Mouse (Mus musculus) lung, postnatal 0 days (tissue): ENCODE measurements around the gene Akr1c12. TPM values are rescaled to one million over a fixed set of nuclear protein-coding genes. Genes with fewer than 3 reads are reported as not detected.
"Not testable (repeated sequence)": the region's sequence is repeated elsewhere in the genome, so short reads cannot be mapped to it uniquely, and the experiment has no call there.

Experiments
- ATAC-seq: fragments of 200-750 bp; cut with Nextera tagmentation; 2 replicates; pipeline ENCODE4 v1.8.0; 2017; ENCODE audit warnings: moderate library complexity
- DNase-seq: peaks from one replicate; pipeline ENCODE4 v3.0.0-alpha.2; 2016; ENCODE audit warnings: low spot score
- H3K27ac ChIP-seq: fragments of 300-500 bp; sonication (generic); 2 replicates; pipeline ENCODE4 v1.5.1; 2014; ENCODE audit warnings: antibody characterized with exemption, mild to moderate bottlenecking, low read length, mixed read lengths
- H3K27me3 ChIP-seq: fragments of 300-500 bp; sonication (generic); replicated peaks from 2 replicates; pipeline ENCODE4 v1.6.1; 2014; ENCODE audit warnings: low read length, mixed read lengths; ENCODE audit not compliant: insufficient read depth
- H3K36me3 ChIP-seq: fragments of 300-500 bp; sonication (generic); 2 replicates; pipeline ENCODE4 v1.6.1; 2014; ENCODE audit warnings: low read length, mixed read lengths; ENCODE audit not compliant: insufficient read depth
- H3K4me1 ChIP-seq: fragments of 300-500 bp; sonication (generic); 2 replicates; pipeline ENCODE4 v1.6.1; 2014; ENCODE audit warnings: antibody characterized with exemption, low read depth, low read length, mixed read lengths; ENCODE audit not compliant: insufficient read depth
- H3K4me2 ChIP-seq: fragments of 300-500 bp; sonication (generic); replicated peaks from 2 replicates; pipeline ENCODE4 v1.6.1; 2014; ENCODE audit warnings: low read depth, mild to moderate bottlenecking, low read length, moderate library complexity, mixed read lengths
- H3K4me3 ChIP-seq: fragments of 300-500 bp; sonication (generic); 2 replicates; pipeline ENCODE4 v1.5.1; 2014; ENCODE audit warnings: low read depth, low read length
- H3K9ac ChIP-seq: fragments of 300-500 bp; sonication (generic); replicated peaks from 2 replicates; pipeline ENCODE4 v1.6.1; 2014; ENCODE audit warnings: low read depth, mild to moderate bottlenecking
- H3K9me3 ChIP-seq: fragments of 300-500 bp; sonication (generic); 2 replicates; pipeline ENCODE4 v1.6.1; 2016; ENCODE audit warnings: low read length, mixed read lengths
- CTCF ChIP-seq: IDR thresholded peaks from 2 replicates; pipeline ENCODE4 v1.5.1; 2016; ENCODE audit warnings: antibody characterized with exemption, mild to moderate bottlenecking
- EP300 ChIP-seq: IDR thresholded peaks from 2 replicates; pipeline ENCODE4 v1.6.1; 2016; ENCODE audit warnings: antibody characterized with exemption, mild to moderate bottlenecking, control low read depth
- WGBS: fragments of 180-500 bp; shearing (Covaris S2); extraction: QIAGEN DNeasy Blood & Tissue Kit; methylation state at CpG from one replicate; pipeline ENCODE4 v1.1.7; 2014; 5-methylcytosine and 5-hydroxymethylcytosine counted together
- polyA plus RNA-seq: library from polyadenylated mRNA; unstranded; fragments of >200 nt; fragmentation: Nextera tagmentation; extraction: Ambion mirVana; gene quantifications from 2 replicates; pipeline ENCODE4 v1.2.1, GENCODE M21; 2015

Gene Akr1c12
- polyA plus RNA-seq, 1 experiment from 2014 or later: 1.2 TPM

GRCm38 (mm10) chr13:4277526-4277925 lies 1.7 kb downstream of the Akr1c12 start:
- DNase-seq (no peak), ATAC-seq (no peak)
- H3K27ac ChIP-seq: no peak overlapping the region
- no peaks in the 10 kb centered on the region for H3K4me1 ChIP-seq
- H3K9ac ChIP-seq: no peak overlapping the region
- no peaks in the 10 kb centered on the region for H3K9me3 ChIP-seq
- no peak overlapping the region for H3K4me3 ChIP-seq
- WGBS: 84% methylated on average over 2 of the region's 2 CpGs
- H3K4me2 ChIP-seq: no peak overlapping the region
- no peaks in the 10 kb centered on the region for H3K27me3 ChIP-seq
- H3K36me3 ChIP-seq: no peaks in the 10 kb centered on the region
- TF ChIP-seq CTCF: no peak
- TF ChIP-seq EP300: no peak

- no peak overlapping the region for H3K4me3 ChIP-seq
- TF ChIP-seq EP300 (no peak), CTCF (no peak)
These were observed 8.4 kb downstream of the Akr1c12 start for GRCm38 (mm10) chr13:4270860-4271259.

GRCm38 (mm10) chr13:4265455-4265854 lies 13.8 kb downstream of the Akr1c12 start:
- H3K4me3 ChIP-seq, H3K9me3 ChIP-seq, H3K4me1 ChIP-seq, H3K9ac ChIP-seq, H3K27ac ChIP-seq, H3K4me2 ChIP-seq, H3K36me3 ChIP-seq, ATAC-seq, H3K27me3 ChIP-seq, DNase-seq: not testable (repeated sequence)
- WGBS: 82% methylated on average over 2 of the region's 2 CpGs

More at GRCm38 (mm10) chr13:4270860-4271259, 8.4 kb downstream of the Akr1c12 start:
- no peaks in the 10 kb centered on the region for H3K4me1 ChIP-seq
- no peak for DNase-seq
- H3K27me3 ChIP-seq: no peaks in the 10 kb centered on the region
- no peaks in the 10 kb centered on the region for H3K36me3 ChIP-seq
- H3K4me2 ChIP-seq: no peak overlapping the region
- no peaks in the 10 kb centered on the region for H3K9me3 ChIP-seq
- no peak overlapping the region for H3K9ac ChIP-seq
- no peak overlapping the region for H3K27ac ChIP-seq
- no peak for ATAC-seq

- no peak for TF ChIP-seq CTCF
- no peak for TF ChIP-seq EP300
- 86% methylated on average over 2 of the region's 2 CpGs for WGBS
- no peak for DNase-seq
These were observed 14.2 kb downstream of the Akr1c12 start for GRCm38 (mm10) chr13:4265047-4265446.

GRCm38 (mm10) chr13:4264612-4265011 lies 14.6 kb downstream of the Akr1c12 start:
- Histone ChIP-seq H3K4me2 (no peak overlapping the region), H3K4me1 (no peaks in the 10 kb centered on the region), H3K36me3 (no peaks in the 10 kb centered on the region), H3K9me3 (no peaks in the 10 kb centered on the region), H3K9ac (no peak overlapping the region), H3K27me3 (no peaks in the 10 kb centered on the region), H3K4me3 (no peak overlapping the region), H3K27ac (no peak overlapping the region)
- 88% methylated on average over 3 of the region's 3 CpGs for WGBS
- TF ChIP-seq EP300 (no peak), CTCF (no peak)
- DNase-seq (no peak), ATAC-seq (no peak)

More at GRCm38 (mm10) chr13:4265047-4265446, 14.2 kb downstream of the Akr1c12 start:
- no peak overlapping the region for H3K4me3 ChIP-seq
- no peak overlapping the region for H3K9ac ChIP-seq
- no peaks in the 10 kb centered on the region for H3K4me1 ChIP-seq
- no peaks in the 10 kb centered on the region for H3K27me3 ChIP-seq
- H3K4me2 ChIP-seq: no peak overlapping the region
- H3K9me3 ChIP-seq: no peaks in the 10 kb centered on the region
- H3K36me3 ChIP-seq: no peaks in the 10 kb centered on the region
- no peak for ATAC-seq
- H3K27ac ChIP-seq: no peak overlapping the region

GRCm38 (mm10) chr13:4257349-4257748 lies 21.9 kb downstream of the Akr1c12 start:
- TF ChIP-seq CTCF: no peak
- TF ChIP-seq EP300: no peak
- H3K9me3 ChIP-seq: no peaks in the 10 kb centered on the region
- H3K36me3 ChIP-seq: no peaks in the 10 kb centered on the region
- no peak for ATAC-seq
- H3K27ac ChIP-seq: no peak overlapping the region
- no peak for DNase-seq
- WGBS: 68% methylated on average over 6 of the region's 6 CpGs
- H3K4me1 ChIP-seq: no peaks in the 10 kb centered on the region
- no peak overlapping the region for H3K9ac ChIP-seq
- no peaks in the 10 kb centered on the region for H3K27me3 ChIP-seq
- H3K4me2 ChIP-seq: no peak overlapping the region
- no peak overlapping the region for H3K4me3 ChIP-seq

- not testable (repeated sequence) for H3K27me3 ChIP-seq, DNase-seq, H3K4me3 ChIP-seq, H3K9me3 ChIP-seq, H3K36me3 ChIP-seq, ATAC-seq, H3K27ac ChIP-seq, H3K4me1 ChIP-seq, H3K4me2 ChIP-seq, H3K9ac ChIP-seq
These were observed 22.3 kb downstream of the Akr1c12 start for GRCm38 (mm10) chr13:4256894-4257293.
